Mouse (Mus musculus): ENCODE data around the gene Asap2.
"Not testable (repeated sequence)": the region's sequence is repeated elsewhere in the genome, so short reads cannot be mapped to it uniquely, and the experiment has no call there.

The Asap2 gene

DNA sequence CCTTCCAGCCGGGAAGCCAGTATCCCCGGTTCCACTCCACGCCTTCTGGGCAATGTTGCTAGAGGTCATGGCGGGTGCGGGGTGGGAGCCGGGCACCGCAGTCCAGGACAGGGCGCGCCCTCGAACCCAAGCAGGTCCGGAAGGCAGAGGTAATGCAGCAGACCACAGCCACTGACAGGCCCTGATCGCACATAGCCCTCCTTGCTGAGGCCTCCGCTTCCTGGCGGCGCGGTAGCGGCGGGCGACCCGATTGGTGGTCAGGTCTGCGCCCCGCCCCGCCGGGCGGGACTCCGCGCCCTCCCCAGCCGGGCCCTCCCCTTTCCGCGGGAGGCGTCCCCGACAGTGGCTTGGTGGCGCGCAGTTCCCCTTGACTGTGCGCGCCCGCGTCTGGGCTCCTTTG lies at the start of gene Asap2:
Gene Asap2 (plus strand): TSS at position 328 of the 400 bp plus-strand sequence.
- DNase-seq (ENCODE audit: low spot score in 2 of 2), result peak; percentile 20 to 26

DNA sequence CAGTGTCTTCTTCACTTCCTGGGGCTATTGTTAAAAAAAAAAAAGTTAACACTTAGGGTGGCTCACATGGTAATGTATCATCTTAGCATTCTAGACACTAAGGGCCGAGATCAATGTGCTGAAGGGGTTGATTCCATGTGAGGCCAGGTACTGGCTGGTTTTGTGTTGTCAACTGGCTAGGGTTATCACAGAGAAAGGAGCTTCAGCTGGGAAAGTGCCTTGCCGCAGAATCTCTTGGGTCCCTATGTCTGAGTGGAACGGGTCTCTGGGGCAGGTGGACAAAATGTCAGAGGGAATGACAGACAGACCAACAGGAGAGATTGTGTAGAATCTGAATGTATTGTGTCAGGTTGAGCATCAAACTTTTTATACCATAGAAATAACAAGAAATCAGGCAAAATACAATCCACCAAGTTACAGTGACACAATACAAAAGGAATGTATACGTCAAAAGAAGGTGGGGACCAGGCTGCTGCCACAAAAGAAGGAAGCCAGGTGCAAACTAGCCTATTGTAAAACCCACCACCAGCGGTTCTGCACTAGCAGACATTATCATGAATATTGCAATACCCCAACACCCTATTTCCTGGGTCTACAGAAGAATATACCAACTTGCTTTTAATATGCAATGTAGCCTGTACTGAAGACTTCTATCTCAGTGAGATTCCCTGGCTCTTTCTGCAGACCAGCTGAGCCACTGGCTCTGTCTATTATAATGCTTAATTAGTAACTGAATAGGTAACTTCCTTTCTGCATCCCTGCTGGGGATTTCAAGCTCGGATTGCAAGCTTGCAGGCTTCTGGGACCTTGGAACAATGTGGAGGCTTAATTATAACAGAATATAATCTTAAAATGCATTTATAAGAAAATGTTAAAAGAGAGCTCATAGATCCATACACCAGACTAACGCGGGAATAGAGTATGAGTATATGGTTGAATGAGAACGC lies 42.9 kb upstream of the Asap2 start:
- not testable (repeated sequence) for DNase-seq (ENCODE audit: low spot score in 2 of 2)

DNA sequence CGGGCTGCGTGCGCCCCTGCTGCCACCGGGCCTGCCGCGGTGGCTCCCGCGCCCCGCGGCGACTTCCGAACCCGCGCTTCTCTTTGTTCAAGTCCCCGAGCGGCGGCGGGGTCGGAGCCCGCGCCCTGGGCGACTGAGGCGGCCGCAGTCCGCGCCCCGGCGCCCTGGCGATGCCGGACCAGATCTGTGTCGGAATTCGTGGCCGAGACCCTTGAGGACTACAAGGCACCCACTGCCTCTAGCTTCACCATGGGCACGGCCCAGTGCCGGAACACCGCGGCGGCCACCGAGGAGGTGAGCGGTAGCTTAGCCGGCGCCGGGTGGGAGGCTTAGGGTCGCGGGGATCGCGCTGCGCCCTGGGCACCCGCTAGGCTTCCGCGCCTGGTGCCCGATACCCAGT lies 320 bp downstream of the Asap2 start:
- DNase-seq (ENCODE audit: low spot score in 2 of 2), result not testable (repeated sequence)

DNA sequence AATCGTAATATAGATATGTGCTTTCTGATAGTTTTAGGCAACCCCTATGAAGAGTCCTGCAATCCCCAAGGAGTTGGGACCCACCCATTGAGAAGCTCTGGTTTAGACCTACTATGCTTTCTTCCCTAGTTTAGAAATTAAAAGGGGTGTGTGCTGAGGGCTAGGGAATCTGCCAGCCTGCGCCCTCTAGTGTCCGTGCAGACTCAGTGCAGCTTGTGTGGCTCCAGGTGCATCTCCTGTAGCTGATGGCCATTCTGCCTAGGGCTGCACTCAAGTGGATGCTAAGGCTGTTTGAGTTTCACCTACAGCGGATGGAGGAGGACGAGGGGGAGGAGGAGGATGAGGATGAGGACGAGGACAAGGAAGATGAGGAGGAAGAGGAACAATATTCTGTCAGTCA lies 40.6 kb downstream of the Asap2 start:
- DNase-seq (ENCODE audit: low spot score in 2 of 2), result not testable (repeated sequence)

DNA sequence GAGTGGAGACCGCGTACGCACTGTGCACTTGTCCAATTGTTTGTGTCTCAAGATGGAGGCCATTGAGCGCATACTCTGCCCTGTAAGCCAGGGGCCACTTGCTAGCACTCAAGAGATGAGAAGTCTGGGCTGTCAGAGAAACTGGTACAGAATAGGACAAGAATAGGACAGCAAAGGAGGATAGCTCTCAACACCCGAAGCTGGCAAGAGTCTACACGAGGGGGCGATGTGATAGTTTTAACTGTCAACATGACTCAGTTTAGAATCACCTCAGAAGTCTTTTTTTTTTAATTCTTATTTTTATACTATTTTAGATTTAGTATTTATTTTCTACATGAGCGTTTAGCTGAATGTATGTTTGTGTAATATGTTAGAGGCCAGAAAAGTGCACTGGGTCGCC lies 56.5 kb downstream of the Asap2 start:
- DNase-seq (ENCODE audit: low spot score in 2 of 2), result not testable (repeated sequence)

GRCm38 (mm10) chr12:21075731-21076130 lies 85.5 kb downstream of the Asap2 start:
- peak; percentile 64 to 77 for DNase-seq (ENCODE audit: low spot score in 2 of 2)

- not testable (repeated sequence) for DNase-seq (ENCODE audit: low spot score in 2 of 2)
These were observed 99.9 kb downstream of the Asap2 start for GRCm38 (mm10) chr12:21090168-21090567.

- not testable (repeated sequence) for DNase-seq (ENCODE audit: low spot score in 2 of 2)
These were observed 102.2 kb downstream of the Asap2 start for GRCm38 (mm10) chr12:21092446-21092845.

GRCm38 (mm10) chr12:21097806-21098325 lies 107.6 kb downstream of the Asap2 start:
- not testable (repeated sequence) for DNase-seq (ENCODE audit: low spot score in 2 of 2)

GRCm38 (mm10) chr12:21111116-21111475 lies 120.8 kb downstream of the Asap2 start:
- DNase-seq (ENCODE audit: low spot score in 2 of 2), result not testable (repeated sequence)

- DNase-seq (ENCODE audit: low spot score in 2 of 2), result peak; percentile 63 to 83
These were observed 121.5 kb downstream of the Asap2 start for GRCm38 (mm10) chr12:21111476-21112452.

GRCm38 (mm10) chr12:21112453-21112857 lies 122.2 kb downstream of the Asap2 start:
- peak; percentile 47 to 74 for DNase-seq (ENCODE audit: low spot score in 2 of 2)

DNA sequence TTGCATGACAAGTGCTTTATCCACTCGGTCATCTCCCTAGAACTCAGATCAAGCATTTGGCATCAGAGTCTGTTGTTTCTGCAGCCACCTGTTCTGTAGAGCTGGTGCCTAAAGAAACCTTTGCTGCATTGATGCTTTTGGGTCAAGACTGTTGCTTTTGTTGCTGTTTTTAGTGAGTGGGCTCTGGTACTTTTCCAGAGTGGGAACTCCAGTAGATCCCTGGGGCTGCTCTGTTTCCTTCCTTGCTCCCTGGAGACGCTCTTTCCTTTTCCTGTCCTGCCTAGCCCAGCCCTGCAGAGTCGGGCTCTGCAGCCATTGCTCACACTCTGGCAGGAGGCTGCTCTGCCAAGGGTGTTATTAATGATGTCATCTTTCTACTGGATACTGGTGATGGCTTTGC lies 129.2 kb downstream of the Asap2 start:
- DNase-seq (ENCODE audit: low spot score in 2 of 2), result no peak

GRCm38 (mm10) chr12:21122818-21123217 lies 132.6 kb downstream of the Asap2 start:
- no peak for DNase-seq (ENCODE audit: low spot score in 2 of 2)

GRCm38 (mm10) chr12:21123647-21124046 lies 133.4 kb downstream of the Asap2 start:
- no peak for DNase-seq (ENCODE audit: low spot score in 2 of 2)

DNA sequence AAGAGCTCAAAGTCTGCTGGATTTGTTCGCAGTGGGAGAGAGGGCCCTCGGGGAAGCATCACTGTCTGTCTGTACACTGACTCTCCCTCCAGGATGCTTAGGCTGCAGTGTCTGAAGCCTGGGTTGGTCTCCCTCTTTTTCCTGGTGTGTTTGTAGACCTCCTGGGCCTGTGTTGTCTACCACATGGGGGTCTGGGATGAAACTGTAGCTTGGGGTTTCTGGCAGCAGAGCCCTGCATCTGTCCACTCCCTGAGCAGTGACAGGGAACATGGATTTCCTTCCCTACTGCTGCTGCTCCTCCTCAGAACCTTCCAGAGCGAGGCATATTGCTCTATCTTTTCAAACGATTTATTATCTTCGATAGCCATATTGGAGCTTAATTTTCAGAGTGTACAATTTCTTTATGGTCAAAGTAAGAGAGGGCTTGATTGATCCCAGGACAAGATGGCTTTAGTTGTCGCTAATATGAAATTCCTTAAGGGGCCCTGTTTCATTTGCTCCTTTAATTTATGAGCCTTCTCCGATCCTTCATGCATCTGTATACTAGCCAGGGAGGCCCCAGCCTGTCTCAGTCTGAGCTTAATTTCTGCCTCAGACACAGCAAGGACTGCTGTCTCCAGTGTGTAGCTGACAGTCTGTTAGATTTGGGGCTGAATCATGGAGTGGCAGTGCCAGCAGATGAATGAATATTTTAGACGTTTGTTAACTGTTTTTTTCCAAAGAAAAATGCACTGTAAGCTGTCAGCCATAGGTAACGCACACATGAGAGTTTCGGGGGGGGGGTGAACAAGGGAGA lies 135.6 kb downstream of the Asap2 start:
- DNase-seq (ENCODE audit: low spot score in 2 of 2), result no peak

DNA sequence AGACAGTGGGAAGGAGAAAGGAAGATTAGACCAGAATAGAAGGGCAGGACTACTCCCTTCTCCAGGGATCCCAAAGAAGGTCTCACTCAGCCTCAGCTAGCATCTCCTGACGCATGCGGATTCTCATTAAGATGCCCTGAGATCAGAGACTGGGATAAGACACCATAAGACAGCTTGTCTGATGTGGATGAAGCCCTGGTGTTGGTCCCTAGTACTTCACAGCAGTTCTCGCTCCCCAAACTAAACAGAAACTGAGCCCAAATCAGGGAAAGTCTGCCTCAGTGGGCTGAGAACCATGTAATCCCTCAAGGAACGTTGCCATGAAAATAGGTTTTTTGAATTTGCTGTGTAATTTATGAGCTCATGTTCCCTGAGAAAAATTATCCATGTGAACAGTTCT lies 136.3 kb downstream of the Asap2 start:
- no peak for DNase-seq (ENCODE audit: low spot score in 2 of 2)

GRCm38 (mm10) chr12:21128930-21129869 lies 138.9 kb downstream of the Asap2 start:
- DNase-seq (ENCODE audit: low spot score in 2 of 2), result no peak

DNA sequence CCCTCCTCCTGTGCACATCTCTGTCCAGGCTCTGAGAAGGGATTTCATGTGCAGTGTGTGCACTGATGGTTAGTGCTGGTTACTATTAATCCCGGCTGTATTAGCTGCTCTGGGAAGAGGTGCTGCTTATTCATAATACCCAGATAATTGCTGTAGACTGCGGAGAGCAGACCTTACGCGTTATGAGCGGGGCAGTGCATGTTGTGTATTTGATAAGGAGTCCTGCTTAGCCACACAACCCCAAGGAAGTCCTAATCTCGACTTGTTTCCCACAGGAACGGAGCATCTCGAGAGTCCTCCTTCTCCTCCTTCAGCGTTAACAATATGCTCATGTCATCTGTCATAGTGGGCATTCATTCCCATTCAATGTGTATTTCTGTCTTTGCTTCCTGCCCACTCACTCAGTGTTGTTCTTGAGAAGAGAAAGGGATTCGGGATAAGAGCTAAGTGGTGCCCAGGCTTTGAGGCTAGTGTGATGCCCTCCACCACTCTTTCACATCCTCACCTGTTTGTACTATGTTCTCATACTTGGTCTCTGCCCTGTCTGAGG lies 140.1 kb downstream of the Asap2 start:
- no peak for DNase-seq (ENCODE audit: low spot score in 2 of 2)

- DNase-seq (ENCODE audit: low spot score in 2 of 2), result peak in 1 of 2 experiments; percentile 42
These were observed 142.3 kb downstream of the Asap2 start for GRCm38 (mm10) chr12:21132537-21132936.

Data from cerebellum, postnatal 4 days (tissue).